Mouse (Mus musculus): ENCODE measurements at regions not wholly inside any gene's neighbourhood (a gene's known extent, or its start where the extent isn't known, plus 50 kb on each side); places are given as distances from the start of the nearest gene placed in this dataset.
A peak's percentile ranks its signal among the peaks of the same experiment; 100 is the strongest.

DNA sequence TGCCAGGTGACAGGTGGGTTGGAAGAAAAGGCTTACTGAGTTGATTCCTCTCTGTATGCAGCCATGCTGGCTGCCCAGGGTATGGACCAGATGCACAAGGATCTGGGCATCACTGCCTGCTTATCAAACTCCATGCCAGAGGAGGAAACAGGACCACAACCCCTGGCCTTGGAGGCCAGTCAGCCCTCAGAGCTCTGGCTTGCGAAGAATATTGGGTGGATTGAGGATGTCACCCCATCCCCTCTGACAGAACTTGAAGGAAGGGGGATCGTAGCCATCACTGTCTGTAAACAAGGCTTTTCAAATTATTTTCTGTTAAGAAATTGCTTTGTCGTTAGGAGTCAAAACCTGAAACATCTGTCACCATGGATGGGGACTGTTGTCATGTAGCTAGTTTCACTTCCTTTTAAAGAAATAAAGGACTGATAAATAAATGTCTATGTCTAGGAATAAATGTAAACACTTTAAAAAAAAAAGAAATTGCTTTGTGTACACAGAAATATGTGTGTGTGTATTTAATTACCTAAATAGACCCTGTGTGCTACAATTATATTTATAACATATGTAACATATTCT, 55.0 kb upstream of the Tbl1xr1 start:
- 66% methylated on average over 3 of the region's 3 CpGs for WGBS
- ATAC-seq (ENCODE audit: low FRiP score, low TSS enrichment) (no peak), DNase-seq (ENCODE audit: low spot score) (no peak)

DNA sequence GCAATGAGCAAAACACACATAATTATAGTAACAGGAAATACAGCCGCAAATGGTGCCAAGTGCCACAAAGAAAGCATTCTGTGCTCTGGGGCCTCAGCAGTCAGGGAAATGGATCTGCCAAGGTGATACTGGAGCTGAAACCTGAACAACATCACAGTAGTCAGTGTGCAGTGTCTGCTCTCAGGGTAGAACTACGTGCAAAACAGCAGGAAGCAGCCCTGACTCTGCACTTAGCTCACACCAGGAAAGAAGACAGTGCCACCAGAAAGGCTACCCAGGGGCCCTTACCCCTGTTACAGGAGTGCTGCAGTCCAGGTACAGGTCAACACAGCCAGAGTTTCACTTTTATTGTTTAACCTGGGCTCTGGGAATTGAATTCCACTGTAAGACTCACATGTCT, 54.0 kb upstream of the Tbl1xr1 start:
- Histone ChIP-seq H3K27me3 (ENCODE audit: control insufficient read depth, insufficient read depth, low read length) (no peaks in the 10 kb centered on the region), H3K4me1 (replicated peaks; ENCODE audit: control insufficient read depth, insufficient read depth) (no peaks in the 10 kb centered on the region), H3K9me3 (ENCODE audit: control insufficient read depth, low read length) (no peaks in the 10 kb centered on the region), H3K27ac (replicated peaks) (no peak overlapping the region), H3K4me3 (ENCODE audit: low read depth, low read length) (no peak overlapping the region), H3K9ac (ENCODE audit: low read length) (no peak overlapping the region), H3K4me2 (replicated peaks; ENCODE audit: low read depth) (no peak overlapping the region), H3K36me3 (ENCODE audit: control insufficient read depth, insufficient read depth, low read length) (no peaks in the 10 kb centered on the region)
- ATAC-seq (ENCODE audit: low FRiP score, low TSS enrichment) (peak; percentile 56; the same call in 1 of the 2 replicates), DNase-seq (ENCODE audit: low spot score) (no peak)
- TF ChIP-seq EP300 (optimal IDR thresholded peaks at IDR 0.05) = no peak
- no peak for TF ChIP-seq CTCF (IDR thresholded peaks at IDR 0.05; ENCODE audit: low read depth)
- WGBS = 53% methylated on average over 2 of the region's 2 CpGs

More for the DNA sequence above, 55.0 kb upstream of the Tbl1xr1 start:
- Histone ChIP-seq H3K9me3 (ENCODE audit: control insufficient read depth, low read length) (no peaks in the 10 kb centered on the region), H3K27me3 (ENCODE audit: control insufficient read depth, insufficient read depth, low read length) (no peaks in the 10 kb centered on the region), H3K4me3 (ENCODE audit: low read depth, low read length) (no peak overlapping the region), H3K36me3 (ENCODE audit: control insufficient read depth, insufficient read depth, low read length) (no peaks in the 10 kb centered on the region), H3K27ac (replicated peaks) (no peak overlapping the region), H3K4me2 (replicated peaks; ENCODE audit: low read depth) (no peak overlapping the region), H3K9ac (ENCODE audit: low read length) (no peak overlapping the region), H3K4me1 (replicated peaks; ENCODE audit: control insufficient read depth, insufficient read depth) (no peaks in the 10 kb centered on the region)
- TF ChIP-seq CTCF (IDR thresholded peaks at IDR 0.05; ENCODE audit: low read depth) = no peak
- TF ChIP-seq EP300 (optimal IDR thresholded peaks at IDR 0.05) = no peak

GRCm38 (mm10) chr3:22023049-22023448, 53.4 kb upstream of the Tbl1xr1 start:
- no peak overlapping the region for H3K27ac ChIP-seq (replicated peaks)
- H3K36me3 ChIP-seq (ENCODE audit: control insufficient read depth, insufficient read depth, low read length) = no peaks in the 10 kb centered on the region
- no peak overlapping the region for H3K4me2 ChIP-seq (replicated peaks; ENCODE audit: low read depth)
- DNase-seq (ENCODE audit: low spot score) = no peak
- no peaks in the 10 kb centered on the region for H3K9me3 ChIP-seq (ENCODE audit: control insufficient read depth, low read length)
- no peaks in the 10 kb centered on the region for H3K4me1 ChIP-seq (replicated peaks; ENCODE audit: control insufficient read depth, insufficient read depth)
- TF ChIP-seq CTCF (IDR thresholded peaks at IDR 0.05; ENCODE audit: low read depth) (no peak), EP300 (optimal IDR thresholded peaks at IDR 0.05) (no peak)
- H3K27me3 ChIP-seq (ENCODE audit: control insufficient read depth, insufficient read depth, low read length) = no peaks in the 10 kb centered on the region
- no peak overlapping the region for H3K4me3 ChIP-seq (ENCODE audit: low read depth, low read length)
- WGBS = 56% methylated on average over 6 of the region's 6 CpGs
- ATAC-seq (ENCODE audit: low FRiP score, low TSS enrichment) = no peak
- no peak overlapping the region for H3K9ac ChIP-seq (ENCODE audit: low read length)

DNA sequence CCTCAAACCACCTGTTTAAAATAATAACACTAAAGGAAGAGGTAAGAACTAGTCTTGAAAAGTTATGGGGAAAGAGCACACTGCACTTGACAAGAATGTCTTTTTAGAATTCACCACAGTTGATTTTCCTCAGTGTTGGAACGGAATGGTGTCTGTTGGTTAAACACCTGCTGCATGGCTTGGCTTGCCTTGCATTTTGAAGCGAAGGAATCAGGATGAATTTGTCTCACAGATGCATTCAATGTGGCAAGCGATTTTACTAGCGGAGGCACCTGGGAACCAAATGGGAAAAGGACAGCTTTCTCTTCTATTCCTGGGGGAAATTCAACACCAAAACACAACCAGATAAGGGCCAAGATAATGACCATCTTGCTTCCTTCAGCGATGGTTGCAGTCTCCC, 52.9 kb upstream of the Tbl1xr1 start:
- H3K9me3 ChIP-seq (ENCODE audit: control insufficient read depth, low read length) = no peaks in the 10 kb centered on the region
- no peaks in the 10 kb centered on the region for H3K4me1 ChIP-seq (replicated peaks; ENCODE audit: control insufficient read depth, insufficient read depth)
- no peak for ATAC-seq (ENCODE audit: low FRiP score, low TSS enrichment)
- no peaks in the 10 kb centered on the region for H3K36me3 ChIP-seq (ENCODE audit: control insufficient read depth, insufficient read depth, low read length)
- WGBS = 70% methylated on average over 5 of the region's 5 CpGs
- no peak overlapping the region for H3K27ac ChIP-seq (replicated peaks)
- H3K4me2 ChIP-seq (replicated peaks; ENCODE audit: low read depth) = no peak overlapping the region
- no peak overlapping the region for H3K4me3 ChIP-seq (ENCODE audit: low read depth, low read length)
- no peak overlapping the region for H3K9ac ChIP-seq (ENCODE audit: low read length)
- TF ChIP-seq CTCF (IDR thresholded peaks at IDR 0.05; ENCODE audit: low read depth) (no peak), EP300 (optimal IDR thresholded peaks at IDR 0.05) (no peak)
- no peak for DNase-seq (ENCODE audit: low spot score)
- H3K27me3 ChIP-seq (ENCODE audit: control insufficient read depth, insufficient read depth, low read length) = no peaks in the 10 kb centered on the region

DNA sequence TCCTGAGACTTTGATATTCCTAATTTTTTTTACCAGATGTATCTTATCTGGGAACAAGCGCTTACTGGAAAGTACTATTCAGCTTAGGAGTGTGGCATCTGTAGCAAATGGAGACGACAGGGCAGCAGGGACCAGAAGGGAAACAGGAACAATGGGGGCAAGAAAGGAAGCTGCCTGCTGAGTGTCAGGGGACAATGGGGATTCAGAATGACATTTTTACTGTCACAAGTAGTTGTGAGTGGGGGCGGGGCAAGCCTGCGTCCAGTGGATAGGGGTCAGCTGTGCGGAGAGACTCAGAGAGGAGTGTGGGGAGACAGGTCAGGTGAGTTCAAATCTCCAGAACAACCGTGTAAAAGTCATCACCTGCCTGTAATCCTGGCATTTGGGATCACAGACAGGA, 52.3 kb upstream of the Tbl1xr1 start:
- H3K27ac ChIP-seq (replicated peaks) = no peak overlapping the region
- no peak overlapping the region for H3K9ac ChIP-seq (ENCODE audit: low read length)
- H3K4me1 ChIP-seq (replicated peaks; ENCODE audit: control insufficient read depth, insufficient read depth) = no peaks in the 10 kb centered on the region
- no peak overlapping the region for H3K4me3 ChIP-seq (ENCODE audit: low read depth, low read length)
- no peak overlapping the region for H3K4me2 ChIP-seq (replicated peaks; ENCODE audit: low read depth)
- H3K9me3 ChIP-seq (ENCODE audit: control insufficient read depth, low read length) = no peaks in the 10 kb centered on the region
- 43% methylated on average over 6 of the region's 6 CpGs for WGBS
- ATAC-seq (ENCODE audit: low FRiP score, low TSS enrichment) = no peak
- DNase-seq (ENCODE audit: low spot score) = no peak
- no peaks in the 10 kb centered on the region for H3K27me3 ChIP-seq (ENCODE audit: control insufficient read depth, insufficient read depth, low read length)
- no peak for TF ChIP-seq CTCF (IDR thresholded peaks at IDR 0.05; ENCODE audit: low read depth)
- no peak for TF ChIP-seq EP300 (optimal IDR thresholded peaks at IDR 0.05)
- H3K36me3 ChIP-seq (ENCODE audit: control insufficient read depth, insufficient read depth, low read length) = no peaks in the 10 kb centered on the region

DNA sequence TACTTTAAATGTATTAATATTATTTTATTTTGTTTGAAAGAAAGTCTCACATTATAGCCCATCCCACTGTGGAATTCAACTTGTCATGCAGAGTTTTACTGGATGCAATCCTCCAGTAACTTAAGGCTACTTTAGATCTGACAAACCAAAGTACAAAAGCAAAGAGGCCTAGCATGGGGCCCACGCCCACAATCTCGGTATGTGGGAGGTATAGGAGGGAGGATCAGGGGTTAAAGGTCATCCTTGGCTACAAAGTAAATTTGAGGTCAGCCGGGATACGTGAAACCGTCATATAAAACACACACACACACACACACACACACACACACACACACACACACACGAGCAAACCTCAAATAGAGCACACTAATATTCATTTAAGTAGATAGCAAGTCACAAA, 51.3 kb upstream of the Tbl1xr1 start:
- WGBS = 44% methylated on average over 6 of the region's 6 CpGs
- DNase-seq (ENCODE audit: low spot score) = no peak

More for the DNA sequence above, 51.3 kb upstream of the Tbl1xr1 start:
- TF ChIP-seq EP300 (optimal IDR thresholded peaks at IDR 0.05) (no peak), CTCF (IDR thresholded peaks at IDR 0.05; ENCODE audit: low read depth) (no peak)
- H3K36me3 ChIP-seq (ENCODE audit: control insufficient read depth, insufficient read depth, low read length) = no peaks in the 10 kb centered on the region
- no peak for ATAC-seq (ENCODE audit: low FRiP score, low TSS enrichment)
- no peaks in the 10 kb centered on the region for H3K27me3 ChIP-seq (ENCODE audit: control insufficient read depth, insufficient read depth, low read length)
- H3K4me3 ChIP-seq (ENCODE audit: low read depth, low read length) = no peak overlapping the region
- no peaks in the 10 kb centered on the region for H3K4me1 ChIP-seq (replicated peaks; ENCODE audit: control insufficient read depth, insufficient read depth)
- H3K9me3 ChIP-seq (ENCODE audit: control insufficient read depth, low read length) = no peaks in the 10 kb centered on the region
- H3K27ac ChIP-seq (replicated peaks) = no peak overlapping the region
- H3K9ac ChIP-seq (ENCODE audit: low read length) = no peak overlapping the region
- H3K4me2 ChIP-seq (replicated peaks; ENCODE audit: low read depth) = no peak overlapping the region
